Mouse (Mus musculus) kidney, adult 9 months (tissue): ENCODE results near the gene BC017158.

ENCODE experiments used
- DNase-seq: peaks from one replicate; pipeline ENCODE4 v3.0.0; 2022

BC017158 gene

GRCm38 (mm10) chr7:128231741-128232140, 66.2 kb downstream of the BC017158 start:
- no peak for DNase-seq
